Mouse (Mus musculus): ENCODE measurements around the gene Zfp61. TPM values are rescaled to one million over a fixed set of nuclear protein-coding genes. Genes with fewer than 3 reads are reported as not detected.

The Zfp61 gene
- polyA plus RNA-seq, 1 experiment from 2014 or later = 53.8 TPM

GRCm38 (mm10) chr7:24295376-24295775, 5.7 kb downstream of the Zfp61 start:
- H3K4me1 ChIP-seq = peaks cover 11% of the 10 kb centered on the region
- no peaks in the 10 kb centered on the region for H3K27me3 ChIP-seq
- H3K36me3 ChIP-seq = peaks cover 70% of the 10 kb centered on the region
- peaks cover 6% of the 10 kb centered on the region for H3K9me3 ChIP-seq
- H3K9ac ChIP-seq = no peak overlapping the region
- whole genome bisulfite sequencing = 98% methylated on average over 7 of the region's 7 CpGs
- H3K4me2 ChIP-seq = no peak overlapping the region
- H3K27ac ChIP-seq = no peak overlapping the region
- H3K4me3 ChIP-seq = no peak overlapping the region
- no peak for ATAC-seq (ENCODE audit: insufficient number of reproducible peaks, insufficient read depth, low FRiP score, low TSS enrichment, low read depth)

- H3K4me3 ChIP-seq = no peak overlapping the region
- H3K36me3 ChIP-seq = peaks cover 76% of the 10 kb centered on the region
- H3K4me1 ChIP-seq = peaks cover 9% of the 10 kb centered on the region
- no peak for ATAC-seq (ENCODE audit: insufficient number of reproducible peaks, insufficient read depth, low FRiP score, low TSS enrichment, low read depth)
- H3K4me2 ChIP-seq = no peak overlapping the region
- no peak overlapping the region for H3K9ac ChIP-seq
- H3K27ac ChIP-seq = no peak overlapping the region
- no peaks in the 10 kb centered on the region for H3K27me3 ChIP-seq
- peaks cover 6% of the 10 kb centered on the region for H3K9me3 ChIP-seq
- 90% methylated on average over 4 of the region's 4 CpGs for WGBS
These were observed 6.3 kb downstream of the Zfp61 start for GRCm38 (mm10) chr7:24294763-24295162.

GRCm38 (mm10) chr7:24293061-24293851, 7.8 kb downstream of the Zfp61 start:
- ATAC-seq (ENCODE audit: insufficient number of reproducible peaks, insufficient read depth, low FRiP score, low TSS enrichment, low read depth) = no peak
- no peaks in the 10 kb centered on the region for H3K27me3 ChIP-seq
- peaks cover 89% of the 10 kb centered on the region for H3K36me3 ChIP-seq
- H3K4me2 ChIP-seq = no peak overlapping the region
- peaks cover 6% of the 10 kb centered on the region for H3K9me3 ChIP-seq
- WGBS = 85% methylated on average over 12 of the region's 12 CpGs
- H3K4me1 ChIP-seq = peaks cover 7% of the 10 kb centered on the region
- H3K4me3 ChIP-seq = no peak overlapping the region
- no peak overlapping the region for H3K9ac ChIP-seq
- no peak overlapping the region for H3K27ac ChIP-seq

GRCm38 (mm10) chr7:24291387-24292090, 9.5 kb downstream of the Zfp61 start:
- no peak for ATAC-seq (ENCODE audit: insufficient number of reproducible peaks, insufficient read depth, low FRiP score, low TSS enrichment, low read depth)
- no peaks in the 10 kb centered on the region for H3K4me1 ChIP-seq
- H3K4me2 ChIP-seq = no peak overlapping the region
- H3K9ac ChIP-seq = no peak overlapping the region
- H3K9me3 ChIP-seq = peaks cover 6% of the 10 kb centered on the region
- no peak overlapping the region for H3K4me3 ChIP-seq
- peaks cover 98% of the 10 kb centered on the region for H3K36me3 ChIP-seq
- H3K27me3 ChIP-seq = no peaks in the 10 kb centered on the region
- H3K27ac ChIP-seq = no peak overlapping the region
- WGBS = 93% methylated on average over 27 of the region's 27 CpGs

GRCm38 (mm10) chr7:24290106-24290693, 10.8 kb downstream of the Zfp61 start:
- no peak overlapping the region for H3K4me3 ChIP-seq
- no peaks in the 10 kb centered on the region for H3K4me1 ChIP-seq
- H3K27ac ChIP-seq = no peak overlapping the region
- no peaks in the 10 kb centered on the region for H3K27me3 ChIP-seq
- H3K36me3 ChIP-seq = peaks cover 85% of the 10 kb centered on the region
- H3K9ac ChIP-seq = no peak overlapping the region
- H3K4me2 ChIP-seq = no peak overlapping the region
- 97% methylated on average over 4 of the region's 4 CpGs for WGBS
- ATAC-seq (ENCODE audit: insufficient number of reproducible peaks, insufficient read depth, low FRiP score, low TSS enrichment, low read depth) = no peak
- peaks cover 6% of the 10 kb centered on the region for H3K9me3 ChIP-seq

- Histone ChIP-seq H3K27me3 (no peaks in the 10 kb centered on the region), H3K4me3 (no peak overlapping the region), H3K9ac (no peak overlapping the region), H3K4me1 (no peaks in the 10 kb centered on the region), H3K4me2 (no peak overlapping the region), H3K27ac (no peak overlapping the region), H3K9me3 (peaks cover 6% of the 10 kb centered on the region), H3K36me3 (peaks cover 68% of the 10 kb centered on the region)
- no peak for ATAC-seq (ENCODE audit: insufficient number of reproducible peaks, insufficient read depth, low FRiP score, low TSS enrichment, low read depth)
- WGBS = 93% methylated on average over 6 of the region's 6 CpGs
These were observed 12.5 kb downstream of the Zfp61 start for GRCm38 (mm10) chr7:24288512-24288911.

GRCm38 (mm10) chr7:24287670-24288069, 13.4 kb downstream of the Zfp61 start:
- ATAC-seq (ENCODE audit: insufficient number of reproducible peaks, insufficient read depth, low FRiP score, low TSS enrichment, low read depth) = no peak
- peaks cover 60% of the 10 kb centered on the region for H3K36me3 ChIP-seq
- H3K4me2 ChIP-seq = no peak overlapping the region
- H3K9me3 ChIP-seq = peaks cover 6% of the 10 kb centered on the region
- H3K4me1 ChIP-seq = no peaks in the 10 kb centered on the region
- H3K27me3 ChIP-seq = no peaks in the 10 kb centered on the region
- 86% methylated on average over 5 of the region's 5 CpGs for WGBS
- no peak overlapping the region for H3K4me3 ChIP-seq
- no peak overlapping the region for H3K27ac ChIP-seq
- H3K9ac ChIP-seq = no peak overlapping the region

- 83% methylated on average over 4 of the region's 4 CpGs for WGBS
- no peak overlapping the region for H3K4me3 ChIP-seq
- peaks cover 52% of the 10 kb centered on the region for H3K36me3 ChIP-seq
These were observed 14.1 kb downstream of the Zfp61 start for GRCm38 (mm10) chr7:24286916-24287315.

GRCm38 (mm10) chr7:24286090-24286489, 14.9 kb downstream of the Zfp61 start:
- Histone ChIP-seq H3K4me1 (no peaks in the 10 kb centered on the region), H3K27me3 (no peaks in the 10 kb centered on the region), H3K9ac (no peak overlapping the region), H3K36me3 (peaks cover 44% of the 10 kb centered on the region), H3K4me3 (no peak overlapping the region), H3K9me3 (peaks cover 1% of the 10 kb centered on the region; the same call in 1 of the 2 replicates), H3K27ac (no peak overlapping the region), H3K4me2 (no peak overlapping the region)
- ATAC-seq (ENCODE audit: insufficient number of reproducible peaks, insufficient read depth, low FRiP score, low TSS enrichment, low read depth) = no peak
- 46% methylated on average over 4 of the region's 4 CpGs for WGBS

More at GRCm38 (mm10) chr7:24286916-24287315, 14.1 kb downstream of the Zfp61 start:
- no peaks in the 10 kb centered on the region for H3K4me1 ChIP-seq
- no peak for ATAC-seq (ENCODE audit: insufficient number of reproducible peaks, insufficient read depth, low FRiP score, low TSS enrichment, low read depth)
- H3K9me3 ChIP-seq = peaks cover 6% of the 10 kb centered on the region
- no peak overlapping the region for H3K9ac ChIP-seq
- no peak overlapping the region for H3K4me2 ChIP-seq
- no peaks in the 10 kb centered on the region for H3K27me3 ChIP-seq
- no peak overlapping the region for H3K27ac ChIP-seq

GRCm38 (mm10) chr7:24280858-24281145, 20.2 kb downstream of the Zfp61 start:
- WGBS = 45% methylated on average over 4 of the region's 4 CpGs
- Histone ChIP-seq H3K27me3 (no peaks in the 10 kb centered on the region), H3K27ac (no peak overlapping the region), H3K4me1 (no peaks in the 10 kb centered on the region), H3K4me3 (no peak overlapping the region), H3K9ac (no peak overlapping the region), H3K36me3 (peaks cover 16% of the 10 kb centered on the region), H3K4me2 (no peak overlapping the region), H3K9me3 (no peaks in the 10 kb centered on the region)
- ATAC-seq (ENCODE audit: insufficient number of reproducible peaks, insufficient read depth, low FRiP score, low TSS enrichment, low read depth) = no peak

GRCm38 (mm10) chr7:24280031-24280857, 20.8 kb downstream of the Zfp61 start:
- H3K27me3 ChIP-seq = no peaks in the 10 kb centered on the region
- no peak overlapping the region for H3K9ac ChIP-seq
- no peaks in the 10 kb centered on the region for H3K9me3 ChIP-seq
- no peak for ATAC-seq (ENCODE audit: insufficient number of reproducible peaks, insufficient read depth, low FRiP score, low TSS enrichment, low read depth)
- no peak overlapping the region for H3K4me2 ChIP-seq
- no peaks in the 10 kb centered on the region for H3K4me1 ChIP-seq
- H3K36me3 ChIP-seq = peaks cover 22% of the 10 kb centered on the region
- WGBS = 50% methylated on average over 10 of the region's 10 CpGs
- no peak overlapping the region for H3K27ac ChIP-seq
- no peak overlapping the region for H3K4me3 ChIP-seq

Data from embryonic facial prominence, embryonic 13.5 days (tissue).